Mouse (Mus musculus) mesoderm, embryonic 11.5 days (tissue): ENCODE results near the gene Fer.

Source experiments
- DNase-seq: peaks from one replicate; pipeline ENCODE4 v3.0.0-alpha.2; 2012; ENCODE audit warnings: low read depth, low spot score

Gene Fer

GRCm38 (mm10) chr17:63974253-63974652, 111.4 kb downstream of the Fer start:
- DNase-seq: no peak

DNA sequence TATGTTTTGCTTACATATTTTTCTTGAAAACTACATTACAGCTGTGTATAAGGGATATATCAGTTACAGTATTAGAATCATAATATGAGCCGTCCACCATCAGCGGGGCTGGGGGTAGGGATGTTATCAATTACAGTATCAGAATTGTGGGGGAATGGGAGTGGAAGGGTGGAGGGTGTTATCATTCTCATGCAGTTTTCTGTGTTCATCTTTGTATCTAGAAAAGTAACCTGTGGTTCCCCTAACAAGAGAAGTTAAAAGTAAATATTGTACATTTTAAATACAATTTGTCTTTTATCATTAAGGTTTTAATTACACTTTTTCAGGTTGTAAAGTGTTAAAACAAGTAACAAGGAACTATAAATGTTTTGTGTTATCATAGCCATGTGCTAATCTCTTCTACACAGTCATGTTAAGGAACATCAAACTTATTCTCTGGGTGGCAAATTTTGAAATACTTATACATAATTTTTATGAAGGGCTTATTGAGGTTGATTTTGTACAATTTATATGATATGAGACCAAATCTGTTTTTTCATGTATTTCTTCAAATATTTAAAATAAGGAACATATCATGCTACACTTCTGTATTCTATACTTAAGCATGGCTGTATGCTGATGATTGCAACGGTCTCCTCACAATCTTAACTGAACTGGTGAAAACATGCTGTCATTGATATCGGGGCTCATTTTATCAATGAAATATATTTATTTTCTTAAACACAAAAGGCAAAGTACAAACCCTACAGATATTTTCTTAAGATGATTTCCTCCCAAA, 116.1 kb downstream of the Fer start:
- DNase-seq: no peak

DNA sequence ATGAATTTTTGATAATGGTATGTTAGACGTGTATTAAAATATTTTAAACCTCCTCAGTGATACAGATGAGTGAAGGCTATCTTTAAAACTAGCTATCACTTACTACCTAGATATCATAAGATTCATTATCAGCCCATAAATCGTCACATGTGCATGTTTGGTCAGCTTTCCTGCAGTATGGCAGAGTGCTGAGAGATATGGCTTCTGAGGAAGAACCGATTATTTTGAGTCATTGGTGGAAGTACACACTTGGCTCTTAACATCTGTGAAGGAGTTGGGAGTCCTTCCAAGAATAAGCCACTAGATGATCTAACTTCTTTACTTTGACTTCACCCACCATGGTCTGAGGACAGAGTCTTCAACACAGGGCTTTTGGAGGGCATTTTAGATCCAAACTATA, 117.3 kb downstream of the Fer start:
- DNase-seq: no peak

DNA sequence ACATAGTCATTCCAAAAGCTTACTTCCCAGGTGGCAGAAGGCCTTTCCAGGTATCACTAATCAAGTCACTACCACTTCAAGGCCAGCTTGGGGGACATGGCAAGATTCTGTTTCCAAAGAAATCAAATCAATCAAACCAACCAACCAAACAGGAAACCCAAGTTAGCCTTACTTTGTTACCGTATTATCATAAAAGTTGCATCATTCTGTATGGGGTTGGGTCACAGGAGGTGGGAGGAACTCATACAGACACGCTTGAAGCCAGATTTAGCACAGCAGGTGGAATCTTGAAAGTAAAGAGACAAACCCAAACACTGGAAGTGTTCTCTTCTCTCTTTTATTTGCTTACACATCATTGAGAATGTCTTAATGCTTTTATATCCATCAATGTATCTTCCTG, 125.8 kb downstream of the Fer start:
- no peak for DNase-seq

- no peak for DNase-seq
Observed at GRCm38 (mm10) chr17:63991160-63991559, 128.3 kb downstream of the Fer start.

DNA sequence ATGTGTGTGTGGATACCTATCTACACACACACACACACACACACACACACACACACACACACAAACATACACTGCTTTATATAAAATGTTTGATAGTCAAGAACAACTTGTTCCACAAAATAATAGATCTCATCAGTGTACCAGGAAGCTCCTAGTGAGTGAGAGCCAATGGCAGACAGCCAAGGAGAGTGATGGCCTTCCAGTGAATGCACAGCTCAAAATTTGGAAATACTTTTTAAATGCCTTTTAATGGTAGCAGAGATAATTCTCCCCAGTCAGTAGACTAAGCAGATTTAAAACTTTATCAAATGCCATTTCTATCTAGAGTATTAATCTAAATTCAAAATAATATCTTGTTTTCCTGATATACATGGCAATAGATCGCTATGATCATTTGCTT, 133.1 kb downstream of the Fer start:
- DNase-seq: no peak

DNA sequence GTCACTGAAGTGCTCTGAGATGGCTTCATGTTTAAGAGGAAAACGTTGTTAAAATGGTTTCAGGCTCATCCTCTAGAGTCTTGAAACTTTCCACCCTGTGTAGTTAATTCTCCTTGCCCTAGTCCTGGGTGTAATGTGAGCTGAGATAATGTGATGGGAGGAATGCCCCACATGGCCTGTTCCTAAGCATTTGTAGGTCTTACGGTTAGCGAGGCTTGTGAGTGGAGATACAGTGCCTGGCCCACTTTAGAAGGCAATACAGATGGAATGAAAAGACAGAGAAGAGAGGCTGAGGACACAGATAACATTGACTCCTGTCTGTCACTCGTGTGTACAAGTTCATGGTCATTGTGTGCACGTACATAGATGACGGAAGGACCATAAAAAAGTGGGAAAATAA, 134.8 kb downstream of the Fer start:
- no peak for DNase-seq

- peak; percentile 43 for DNase-seq
Observed at GRCm38 (mm10) chr17:64003444-64003843, 140.6 kb downstream of the Fer start.

- no peak for DNase-seq
Observed at GRCm38 (mm10) chr17:64005575-64006249, 142.8 kb downstream of the Fer start.

DNA sequence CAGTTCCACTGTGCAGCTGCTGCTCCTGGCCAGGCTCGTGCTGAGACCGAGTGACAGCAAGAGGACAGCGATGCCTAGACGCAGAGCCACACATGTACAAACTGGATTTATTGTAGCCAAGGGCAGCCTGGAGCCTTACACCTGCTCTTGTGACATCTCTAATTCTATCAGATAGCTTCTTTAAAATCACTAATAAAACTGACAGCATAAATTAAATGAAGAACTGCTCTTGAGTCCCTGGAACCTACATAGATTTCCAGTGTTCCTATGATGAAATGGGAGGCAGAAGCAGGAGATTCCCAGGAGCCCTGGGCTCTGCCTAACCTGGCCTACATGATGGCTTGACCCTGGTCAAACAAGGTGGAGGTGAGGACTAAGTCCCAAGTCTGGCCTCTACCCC, 153.7 kb downstream of the Fer start:
- no peak for DNase-seq

- no peak for DNase-seq
Observed at GRCm38 (mm10) chr17:64018240-64018639, 155.4 kb downstream of the Fer start.

GRCm38 (mm10) chr17:64018870-64019269, 156.0 kb downstream of the Fer start:
- DNase-seq: no peak

GRCm38 (mm10) chr17:64019646-64020045, 156.8 kb downstream of the Fer start:
- DNase-seq: no peak

- DNase-seq: no peak
Observed at GRCm38 (mm10) chr17:64026485-64026884, 163.6 kb downstream of the Fer start.

DNA sequence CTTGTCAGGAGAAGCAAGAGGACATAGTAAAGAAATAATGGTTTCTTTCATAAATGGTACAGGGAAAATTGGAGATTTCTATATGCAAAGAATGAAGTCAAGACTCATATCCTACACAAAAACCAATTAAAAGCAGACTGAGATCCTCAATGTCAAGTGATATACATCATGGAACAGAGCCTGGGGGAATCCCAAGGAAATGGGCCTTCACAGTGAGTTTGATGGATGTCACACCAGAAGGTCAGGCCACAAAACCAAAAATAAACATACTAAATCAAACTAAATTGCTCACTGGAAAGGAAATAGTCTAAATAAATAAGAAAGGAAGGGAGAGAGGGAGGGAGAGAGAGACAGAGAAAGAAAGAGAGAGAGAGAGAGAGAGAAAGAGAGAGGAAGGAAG, 178.9 kb downstream of the Fer start:
- DNase-seq: no peak

GRCm38 (mm10) chr17:64045326-64045725, 182.5 kb downstream of the Fer start:
- no peak for DNase-seq

- DNase-seq: no peak
Observed at GRCm38 (mm10) chr17:64046557-64046956, 183.7 kb downstream of the Fer start.

- DNase-seq: no peak
Observed at GRCm38 (mm10) chr17:64050911-64051310, 188.0 kb downstream of the Fer start.

GRCm38 (mm10) chr17:64053636-64054035, 190.8 kb downstream of the Fer start:
- no peak for DNase-seq

DNA sequence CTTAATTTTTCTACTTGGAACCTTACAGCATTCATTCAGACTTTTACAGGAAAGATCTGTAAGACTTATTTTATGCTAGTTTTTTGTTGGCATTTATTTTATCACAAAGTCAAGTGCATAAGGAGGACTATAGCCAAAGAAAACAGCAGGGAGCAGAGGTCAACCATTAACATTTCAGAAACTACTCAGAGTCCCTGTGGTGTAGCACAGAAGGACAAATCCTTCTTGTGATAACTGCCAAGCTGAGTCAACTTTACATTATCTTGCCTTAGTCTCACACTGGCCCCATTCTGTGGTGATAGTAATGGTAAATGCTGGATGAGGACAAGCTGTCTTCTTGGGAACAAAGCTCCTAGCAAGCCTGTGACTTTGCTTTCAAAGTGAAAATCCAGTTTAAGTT, 197.7 kb downstream of the Fer start:
- peak; percentile 24 for DNase-seq

- no peak for DNase-seq
Observed at GRCm38 (mm10) chr17:64065243-64065642, 202.4 kb downstream of the Fer start.

GRCm38 (mm10) chr17:64077392-64077791, 214.5 kb downstream of the Fer start:
- no peak for DNase-seq

- DNase-seq: no peak
Observed at GRCm38 (mm10) chr17:64084751-64085150, 221.9 kb downstream of the Fer start.
